Mouse (Mus musculus): ENCODE data around the gene Mymk.

The Mymk gene

DNA sequence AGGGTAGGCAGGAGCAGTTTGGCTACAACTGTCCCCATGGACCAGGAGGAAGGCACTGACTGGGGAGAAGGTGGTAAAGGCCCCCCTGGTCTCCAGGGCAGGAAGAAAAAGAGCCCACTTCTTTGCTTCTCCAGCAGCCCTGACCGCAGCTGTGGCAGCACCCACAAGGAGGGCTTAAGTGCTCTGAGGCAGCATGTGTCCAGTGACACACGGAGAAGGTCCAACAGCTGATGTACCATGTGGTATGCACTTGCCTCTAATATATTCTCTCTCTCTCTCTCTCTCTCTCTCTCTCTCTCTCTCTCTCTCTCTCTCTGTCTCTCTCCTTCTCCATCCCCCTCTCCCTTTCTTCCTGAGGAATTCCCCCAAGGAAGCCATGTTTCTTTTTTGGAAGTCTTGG is at the start of gene Mymk:
Mymk (minus strand) TSS at position 202 of the 400 bp plus-strand sequence.
- no peak for DNase-seq (ENCODE audit: low read depth, low spot score)

DNA sequence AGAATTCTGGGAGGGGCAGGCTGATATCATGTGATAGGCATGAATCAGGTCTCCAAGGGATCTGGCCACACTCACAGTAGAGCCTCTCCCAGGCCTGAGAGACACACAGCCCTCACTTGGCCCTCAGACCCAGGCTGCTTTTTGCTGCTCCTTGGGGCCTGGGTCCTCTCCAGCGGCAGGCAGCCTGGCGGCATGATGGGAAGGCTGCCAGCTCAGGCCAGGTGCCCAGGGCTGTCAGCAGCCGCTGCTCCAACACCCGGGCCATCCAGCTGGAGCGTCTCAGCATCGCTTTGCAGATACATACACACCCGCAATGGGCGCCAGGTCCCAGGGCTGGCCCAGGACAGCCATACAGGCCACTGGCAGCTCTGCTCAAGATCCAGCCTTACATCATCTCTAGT is 48.3 kb upstream of the Mymk start:
- DNase-seq (ENCODE audit: low read depth, low spot score) = no peak

DNA sequence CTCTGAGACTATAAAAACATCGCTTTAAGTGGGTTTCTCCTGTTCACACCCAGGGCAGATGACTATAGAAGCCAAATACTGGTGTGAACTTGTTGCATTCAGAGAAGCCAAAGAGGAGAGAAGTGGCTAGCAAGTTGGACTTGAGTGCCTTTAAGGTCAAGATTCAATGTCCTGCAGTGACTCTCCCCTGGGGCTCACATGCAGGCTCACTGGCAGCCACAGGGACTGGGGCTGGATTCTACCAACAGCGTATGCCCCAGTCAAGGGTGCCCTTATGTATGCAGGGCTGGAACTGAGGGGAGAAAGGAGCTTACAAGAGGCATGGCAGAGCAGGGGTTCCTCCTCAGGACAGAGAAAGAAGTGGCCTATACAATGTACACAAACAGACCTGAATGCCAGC is 47.8 kb upstream of the Mymk start:
- no peak for DNase-seq (ENCODE audit: low read depth, low spot score)

DNA sequence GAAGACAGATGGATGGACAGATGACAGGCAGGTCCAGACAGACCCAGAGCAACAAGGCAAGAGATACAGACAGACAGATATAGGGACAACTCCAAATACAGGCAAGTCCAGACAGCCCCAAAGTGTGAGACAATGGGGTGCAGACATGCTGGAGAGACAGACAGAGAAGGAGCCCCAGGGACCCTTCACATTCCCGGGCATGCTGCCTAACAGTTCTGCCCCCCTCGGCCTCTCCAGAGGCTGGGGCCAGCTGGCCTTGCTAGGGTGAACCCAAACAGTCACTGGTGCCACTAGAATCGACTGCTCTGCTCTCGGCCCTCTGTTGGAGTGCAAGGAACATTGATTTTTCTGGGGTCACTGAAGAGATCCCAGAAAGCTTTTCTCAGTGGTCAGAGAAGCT is 46.5 kb upstream of the Mymk start:
- no peak for DNase-seq (ENCODE audit: low read depth, low spot score)

DNA sequence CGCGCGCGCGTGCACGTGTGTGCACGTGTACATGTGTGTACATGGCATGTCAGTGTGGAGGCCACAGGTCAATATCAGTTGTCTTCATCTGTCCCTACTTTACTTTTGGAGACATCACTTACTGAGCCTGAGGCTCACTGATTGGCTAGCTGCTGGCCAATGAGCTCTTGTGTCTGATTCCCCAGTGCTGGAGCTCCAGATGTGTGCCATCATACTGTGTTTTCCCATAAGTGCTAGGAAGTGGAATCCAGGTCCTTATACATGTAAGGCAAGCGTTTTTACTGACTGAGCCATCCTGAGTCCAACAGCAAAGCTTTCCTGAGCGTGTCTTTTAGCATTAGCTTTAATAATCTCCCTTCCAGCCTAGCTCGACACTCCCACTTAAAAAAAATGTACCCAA is 42.2 kb upstream of the Mymk start:
- no peak for DNase-seq (ENCODE audit: low read depth, low spot score)

DNA sequence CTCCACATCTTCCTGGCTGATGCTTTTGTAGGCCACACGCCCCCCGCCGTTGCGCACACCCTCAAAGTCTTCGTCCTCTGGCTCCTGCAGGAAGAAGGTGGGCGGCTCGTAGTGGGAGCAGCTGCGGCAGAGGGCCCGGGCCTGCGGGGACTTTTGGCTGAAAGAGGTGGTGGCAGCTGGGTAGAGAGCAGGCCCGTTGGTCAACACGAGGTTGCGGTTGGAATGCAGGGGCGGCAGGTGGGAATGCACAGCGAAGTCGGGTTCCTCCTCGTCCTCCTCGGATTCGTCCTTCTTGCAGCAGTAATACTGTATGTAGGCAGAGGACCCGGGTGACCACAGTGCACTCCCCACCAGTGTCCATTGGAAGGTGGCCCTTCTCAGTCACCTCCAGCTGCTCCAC is 40.6 kb upstream of the Mymk start:
- no peak for DNase-seq (ENCODE audit: low read depth, low spot score)

DNA sequence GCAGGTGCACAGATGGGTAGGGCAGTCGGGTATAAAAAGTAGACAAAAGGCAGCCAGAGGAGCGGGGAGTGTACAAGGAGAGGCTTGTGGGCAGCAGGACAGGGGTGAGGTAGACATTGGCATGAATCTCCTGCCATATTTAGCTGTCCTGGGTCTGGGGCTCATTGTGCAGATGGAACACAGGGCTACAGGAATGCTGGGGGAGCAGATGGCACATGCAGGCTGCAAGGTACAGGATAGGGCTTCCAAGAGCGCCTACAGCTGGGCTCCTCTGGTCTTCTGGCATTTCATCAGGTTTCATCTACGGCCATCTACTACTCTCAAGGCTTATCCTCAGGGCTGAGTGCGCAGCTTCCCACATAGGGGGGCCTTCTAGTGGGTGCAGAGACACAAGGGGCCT is 37.1 kb upstream of the Mymk start:
- no peak for DNase-seq (ENCODE audit: low read depth, low spot score)

DNA sequence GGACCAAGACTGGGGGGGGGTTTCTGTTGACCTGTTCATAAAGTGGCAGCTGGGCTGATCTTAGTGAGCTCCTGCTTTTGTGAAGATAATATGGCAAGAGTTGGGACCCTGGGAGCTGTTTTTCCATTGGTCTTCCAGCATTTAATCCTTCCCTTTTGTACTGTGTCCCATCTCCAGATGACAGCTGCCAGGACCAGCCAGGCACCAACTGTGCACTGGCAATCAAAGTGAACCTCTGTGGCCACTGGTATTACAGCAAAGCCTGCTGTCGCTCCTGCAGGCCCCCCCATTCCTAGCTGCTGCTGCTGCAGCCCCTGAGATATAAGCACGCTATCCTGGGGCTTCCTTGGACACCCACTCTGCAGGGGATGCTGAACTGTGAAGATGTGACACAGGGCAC is 36.2 kb upstream of the Mymk start:
- no peak for DNase-seq (ENCODE audit: low read depth, low spot score)

DNA sequence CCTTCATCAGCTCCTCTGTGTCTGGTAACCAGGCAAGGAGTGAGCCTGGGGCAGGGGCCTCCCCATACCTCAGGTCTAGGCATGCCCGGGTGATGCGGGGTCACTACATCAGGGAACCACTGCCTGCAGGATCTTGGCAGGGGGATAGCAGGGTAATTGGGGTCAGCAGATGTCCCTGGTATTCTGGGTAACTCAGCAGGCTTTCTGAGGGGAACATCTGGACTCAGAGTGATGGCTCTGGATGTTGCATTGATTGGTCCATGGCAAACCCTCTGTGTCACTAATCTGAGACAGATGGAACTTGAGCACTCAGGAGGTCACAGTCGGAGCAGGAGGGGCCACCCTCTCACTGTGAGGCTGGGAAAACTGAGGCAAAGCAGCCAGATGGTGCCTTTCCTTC is 34.8 kb upstream of the Mymk start:
- DNase-seq (ENCODE audit: low read depth, low spot score) = no peak

DNA sequence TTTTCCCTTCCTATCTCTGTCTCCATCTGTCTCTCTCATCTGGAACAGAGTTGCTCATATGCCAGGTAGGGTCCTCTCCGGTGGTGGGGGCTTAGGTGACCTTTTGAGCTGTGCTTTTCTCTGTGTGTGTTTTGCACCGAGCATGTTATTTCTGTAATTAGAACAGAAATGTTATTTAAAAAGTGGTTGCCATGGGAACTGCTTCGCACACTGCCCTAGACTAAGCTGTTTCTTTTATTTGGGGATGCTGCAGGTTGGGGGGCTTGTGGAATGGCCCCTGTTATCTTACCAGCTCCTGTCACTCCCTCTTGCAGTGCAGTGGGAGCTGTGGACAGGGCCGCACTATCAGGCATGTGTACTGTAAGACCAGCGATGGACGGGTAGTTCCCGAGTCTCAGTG is 31.6 kb upstream of the Mymk start:
- DNase-seq (ENCODE audit: low read depth, low spot score) = no peak

DNA sequence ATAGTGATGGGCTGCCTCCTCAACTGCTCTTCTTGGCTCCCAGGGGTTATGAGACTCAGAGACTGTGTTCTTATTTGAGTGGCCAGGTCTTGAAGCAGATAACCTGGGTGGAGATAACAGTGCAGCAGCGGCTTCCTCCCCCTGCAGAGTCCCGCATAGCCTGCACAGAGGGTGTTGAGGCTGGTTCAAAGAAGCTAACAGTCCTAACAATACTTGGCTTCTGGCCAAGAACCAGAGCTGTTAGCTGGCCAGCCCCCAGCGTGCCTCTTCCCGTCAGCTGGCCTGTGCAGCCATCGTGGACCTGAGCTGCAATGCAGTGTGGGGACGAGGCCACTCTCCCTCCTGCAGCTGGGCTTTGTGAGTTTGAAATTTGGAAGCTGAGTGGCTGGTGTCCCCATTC is 25.8 kb upstream of the Mymk start:
- no peak for DNase-seq (ENCODE audit: low read depth, low spot score)

DNA sequence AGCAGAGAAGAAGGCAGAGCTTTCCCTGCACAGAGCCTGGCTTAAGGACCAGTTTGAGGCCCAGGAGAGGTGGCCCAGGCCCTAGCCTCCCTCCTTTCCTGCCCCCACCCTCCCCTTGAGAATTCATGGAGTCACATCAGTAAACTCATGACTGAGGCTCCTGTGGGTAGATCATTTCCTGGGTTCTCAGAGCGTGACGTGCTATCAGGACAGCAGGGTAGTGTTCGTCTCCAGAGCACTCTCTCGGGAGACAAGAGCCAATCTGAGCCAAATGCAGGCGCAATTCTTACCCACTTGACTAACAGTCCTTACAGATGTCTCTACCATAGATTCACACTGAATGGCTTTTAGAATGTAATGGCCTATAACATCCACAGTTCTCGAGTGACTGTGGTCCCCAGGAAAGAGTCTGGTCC is 25.3 kb upstream of the Mymk start:
- no peak for DNase-seq (ENCODE audit: low read depth, low spot score)

DNA sequence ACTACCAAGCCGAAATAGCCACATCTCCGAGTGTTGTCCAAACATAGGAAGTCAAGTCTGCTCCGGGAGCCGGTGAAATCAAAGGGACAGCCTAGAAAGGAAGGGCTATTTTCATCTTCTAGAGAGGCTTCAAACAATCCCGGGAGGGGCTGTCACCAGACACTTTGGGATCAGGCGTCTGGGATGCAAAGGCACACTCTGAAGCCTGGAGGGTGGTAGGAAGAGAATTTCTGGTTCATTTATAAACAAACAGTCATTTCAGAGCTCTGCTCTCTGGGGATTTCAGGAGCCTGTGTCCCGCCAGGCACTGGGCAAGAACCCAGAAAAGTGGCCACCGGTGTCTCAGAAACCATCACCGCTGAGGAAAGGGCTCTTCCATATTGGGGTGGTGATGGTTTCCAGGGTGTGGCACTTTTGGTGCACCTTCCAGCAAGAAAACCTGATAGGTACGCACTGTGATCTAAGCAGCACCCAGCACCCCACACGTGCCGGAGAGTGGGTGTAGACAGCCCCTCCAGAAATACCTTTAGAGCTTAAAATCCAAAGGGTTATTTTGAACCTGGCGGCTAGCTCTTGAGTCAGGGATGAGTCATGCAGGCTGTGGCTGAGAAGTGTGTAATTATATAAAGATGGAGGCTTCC is 24.5 kb upstream of the Mymk start:
- DNase-seq (ENCODE audit: low read depth, low spot score) = no peak

DNA sequence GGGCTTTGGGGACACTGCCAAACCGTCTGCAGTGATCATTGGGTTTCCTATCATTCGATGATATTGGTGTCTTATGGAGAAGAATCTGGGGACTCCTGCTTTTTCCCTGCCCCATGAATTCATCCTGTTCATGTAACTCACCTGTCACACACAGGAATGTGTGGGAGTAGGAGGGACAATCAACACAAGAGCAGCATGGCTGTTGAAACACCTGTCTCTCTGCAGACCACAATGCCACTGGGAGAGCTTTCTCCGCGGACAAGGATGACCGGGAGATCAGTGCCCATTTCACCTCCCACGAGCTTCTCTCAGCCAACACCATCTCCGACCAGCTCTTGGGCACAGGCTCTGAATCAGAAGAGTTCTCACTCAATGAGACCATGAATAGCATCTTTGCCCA is 23.2 kb upstream of the Mymk start:
- no peak for DNase-seq (ENCODE audit: low read depth, low spot score)

DNA sequence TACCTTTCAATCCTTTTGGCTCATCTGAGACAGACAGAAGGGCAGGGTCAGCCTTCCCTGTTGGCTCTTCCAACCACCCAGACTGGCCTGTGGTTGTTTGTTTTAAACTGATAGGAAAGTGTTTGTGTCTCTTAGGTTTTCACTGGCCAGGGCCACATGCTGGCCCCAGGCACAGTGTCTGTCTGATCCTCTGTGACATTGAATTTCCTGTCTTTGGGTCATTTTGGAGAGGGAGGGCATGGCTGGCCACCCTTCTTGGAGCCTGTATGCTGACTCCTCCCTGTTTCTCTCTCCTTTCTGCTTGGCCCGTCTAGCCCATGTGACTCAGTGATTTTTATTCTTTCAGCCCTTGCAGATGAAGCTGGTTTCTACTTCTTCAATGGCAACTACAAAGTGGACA is 17.3 kb upstream of the Mymk start:
- no peak for DNase-seq (ENCODE audit: low read depth, low spot score)

DNA sequence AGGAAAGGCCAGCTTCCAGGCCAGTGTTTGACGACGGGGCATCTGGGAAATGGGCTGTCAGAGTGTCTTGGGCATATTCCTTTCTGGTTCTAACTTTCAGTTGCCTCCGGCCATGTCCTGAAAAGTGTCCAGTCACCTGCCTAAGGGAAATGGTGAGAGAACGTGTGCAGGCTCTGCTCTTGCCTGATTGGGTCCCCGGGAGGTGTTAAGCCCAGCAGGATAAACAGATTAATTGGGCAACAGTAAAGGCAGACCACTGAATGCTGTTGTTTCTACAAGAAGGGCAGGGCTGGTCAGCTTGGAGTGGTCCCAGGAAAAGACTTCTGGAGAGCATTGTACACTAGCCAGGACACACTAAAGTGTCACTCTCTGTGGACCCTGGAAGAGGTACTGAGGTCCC is 16.7 kb upstream of the Mymk start:
- DNase-seq (ENCODE audit: low read depth, low spot score) = no peak

DNA sequence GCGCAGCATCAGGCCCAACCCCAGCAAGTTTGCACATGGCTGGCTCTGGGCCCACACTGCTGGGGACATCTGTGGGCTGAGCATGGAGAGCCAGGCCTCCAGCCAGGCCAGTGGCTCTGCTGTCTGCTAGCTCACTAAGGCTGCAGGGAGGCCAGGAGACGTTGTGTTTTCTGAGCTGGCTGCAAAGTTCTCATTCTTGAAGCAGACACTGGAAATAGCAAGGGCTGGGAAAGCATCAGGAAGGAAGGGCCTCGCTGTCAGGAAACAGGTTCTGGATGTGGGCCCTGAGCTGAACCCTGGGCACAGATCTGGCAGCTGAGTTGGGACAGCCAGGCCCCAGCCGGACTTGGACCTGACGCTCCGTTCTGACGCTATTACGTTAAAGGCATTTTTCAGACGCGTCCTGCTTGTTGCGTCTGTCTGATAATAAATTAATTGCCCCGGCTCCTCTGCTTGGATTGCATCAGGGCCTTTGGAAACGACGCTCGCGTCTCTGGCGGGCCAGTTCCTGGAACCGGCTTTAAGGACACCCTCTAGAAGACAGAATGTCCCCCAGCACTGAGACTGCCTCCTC is 16.2 kb upstream of the Mymk start:
- DNase-seq (ENCODE audit: low read depth, low spot score) = no peak

DNA sequence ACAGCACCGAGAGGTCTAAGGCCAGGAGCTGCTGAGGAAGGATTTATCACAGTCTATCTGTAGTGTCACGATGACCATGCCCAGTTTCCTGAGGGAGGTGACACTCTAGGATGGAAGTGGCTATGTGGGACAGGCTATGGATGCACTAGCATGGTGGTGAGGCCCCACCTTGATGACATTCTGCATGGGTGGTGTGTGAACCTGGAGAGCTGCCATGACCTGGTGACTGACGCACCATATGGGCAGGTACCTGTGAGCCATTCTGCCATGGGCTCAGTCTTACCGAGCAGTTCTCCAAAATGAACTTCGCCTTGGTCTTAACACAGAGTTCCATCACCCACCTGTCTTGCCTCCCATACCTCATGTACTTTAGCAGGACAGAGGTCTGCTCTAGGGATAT is 15.6 kb upstream of the Mymk start:
- no peak for DNase-seq (ENCODE audit: low read depth, low spot score)

DNA sequence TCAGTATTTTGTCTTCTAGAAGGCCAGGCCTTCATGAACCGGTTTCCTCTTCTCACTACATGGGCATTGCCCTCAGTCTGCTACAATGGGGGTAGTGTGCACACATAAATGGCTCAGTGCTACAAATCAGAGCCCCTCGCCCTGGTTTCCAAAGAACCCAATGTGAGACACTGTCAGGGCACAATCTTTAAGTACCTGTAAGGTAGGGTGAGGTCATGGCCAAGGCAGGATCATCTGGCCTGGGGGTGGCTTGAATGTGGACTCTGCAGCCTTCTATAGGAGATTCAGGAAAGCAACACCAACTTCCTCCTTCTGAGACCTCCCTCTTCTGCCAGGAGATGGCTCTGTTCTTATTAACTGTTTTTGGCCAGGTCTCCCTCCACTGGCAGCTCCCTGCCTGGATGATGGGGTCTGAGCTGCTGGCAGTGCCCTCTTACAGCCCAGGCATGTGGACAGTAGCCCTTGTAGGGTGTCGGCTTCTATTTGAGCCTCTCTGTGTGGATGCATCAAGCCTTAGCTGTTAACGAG is 14.6 kb upstream of the Mymk start:
- peak; percentile 19 for DNase-seq (ENCODE audit: low read depth, low spot score)

DNA sequence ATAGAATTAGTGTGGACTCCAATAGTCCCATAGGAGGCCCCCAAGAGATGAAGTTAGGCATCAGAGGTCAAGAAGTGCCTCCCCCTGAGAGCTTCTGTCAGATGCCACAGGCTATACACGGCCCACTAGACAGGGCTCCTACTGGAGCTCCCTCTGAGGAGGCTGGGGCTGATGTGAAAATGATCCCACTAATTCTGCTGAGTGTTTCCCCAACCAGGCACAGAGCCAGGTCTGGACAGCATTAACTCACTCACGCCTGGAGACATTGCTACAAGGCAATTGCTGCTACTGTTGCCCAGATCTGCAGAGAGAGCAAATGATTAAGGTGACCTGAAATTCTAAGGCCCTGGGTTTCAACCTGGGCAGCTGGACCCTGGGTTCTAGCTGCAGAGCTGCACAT is 13.8 kb upstream of the Mymk start:
- no peak for DNase-seq (ENCODE audit: low read depth, low spot score)

DNA sequence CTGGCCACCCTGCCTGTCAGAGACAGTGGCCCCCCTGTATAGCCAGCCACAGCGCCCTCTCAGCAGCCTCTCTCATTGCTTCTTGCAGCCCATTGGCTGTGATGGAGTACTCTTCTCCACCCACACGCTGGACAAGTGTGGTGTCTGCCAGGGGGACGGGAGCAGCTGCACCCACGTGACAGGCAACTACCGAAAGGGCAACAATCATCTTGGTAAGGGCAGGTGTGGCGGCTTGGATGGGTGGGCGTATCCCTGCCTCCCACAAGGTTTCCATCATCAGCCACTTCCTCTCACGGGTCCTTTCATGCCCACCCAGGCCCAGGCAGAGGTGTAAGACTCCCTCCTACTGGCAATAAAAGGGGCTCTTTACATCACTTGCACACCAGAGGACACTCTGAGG is 13.0 kb upstream of the Mymk start:
- no peak for DNase-seq (ENCODE audit: low read depth, low spot score)

DNA sequence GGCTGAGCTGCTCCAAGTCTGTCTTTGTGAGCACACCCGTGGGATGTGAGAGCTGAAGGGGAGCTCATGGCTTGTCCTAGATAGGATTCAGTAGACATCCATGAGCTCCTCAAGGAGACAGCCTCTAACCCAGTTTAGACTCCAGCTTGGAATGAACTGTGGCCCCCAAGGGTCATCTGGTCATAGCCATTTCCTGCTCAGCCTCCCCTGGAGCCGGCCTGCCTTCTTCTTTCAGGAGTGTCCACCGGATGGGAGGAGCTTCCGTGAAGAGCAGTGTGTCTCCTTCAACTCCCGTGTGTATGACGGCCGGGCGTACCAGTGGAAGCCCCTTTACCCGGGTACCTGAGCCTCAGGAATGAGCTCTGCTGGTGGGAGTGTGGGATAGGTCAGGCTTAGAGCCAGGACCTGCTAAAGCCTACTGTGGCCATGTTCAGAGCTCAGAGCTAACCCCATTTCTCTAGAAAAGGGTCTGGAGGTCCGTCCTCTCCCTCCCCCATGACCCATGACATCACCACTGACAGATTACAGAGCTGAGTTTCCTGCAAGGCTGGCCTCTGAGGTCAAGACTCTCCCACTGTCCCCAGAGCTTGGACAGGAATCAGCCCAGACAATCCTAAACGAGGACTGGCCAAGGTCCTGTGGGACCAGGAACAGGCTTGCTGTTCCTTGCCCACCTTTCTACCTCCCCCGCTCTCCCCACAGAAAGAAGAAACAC is 11.9 kb upstream of the Mymk start:
- no peak for DNase-seq (ENCODE audit: low read depth, low spot score)

DNA sequence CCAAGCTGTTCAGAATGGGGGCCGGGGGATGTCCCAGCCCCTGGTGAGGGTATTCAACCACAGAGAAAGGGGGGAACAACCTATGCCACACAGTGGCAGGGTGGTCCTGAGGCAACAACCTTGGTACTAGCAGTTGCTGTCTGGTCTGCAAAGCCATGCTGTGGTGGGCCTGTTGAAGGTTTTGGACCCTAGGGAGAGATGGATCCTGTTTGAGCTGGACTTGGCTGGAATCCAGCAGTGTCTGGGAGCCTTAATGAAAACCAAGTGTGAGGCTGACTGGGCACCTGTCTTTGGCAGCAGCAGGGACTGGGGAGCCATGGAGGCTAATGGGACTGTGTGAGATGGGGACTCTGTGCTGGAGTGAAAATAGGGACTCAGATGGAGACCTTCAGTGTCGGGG is 7.7 kb upstream of the Mymk start:
- no peak for DNase-seq (ENCODE audit: low read depth, low spot score)
